Mouse (Mus musculus) hindbrain, embryonic 15.5 days (tissue): ENCODE results near the gene Hist2h4. TPM values are rescaled to one million over a fixed set of nuclear protein-coding genes. Genes with fewer than 3 reads are reported as not detected.
"Not testable (repeated sequence)": the region's sequence is repeated elsewhere in the genome, so short reads cannot be mapped to it uniquely, and the experiment has no call there.

Experiments used
- ATAC-seq: fragments of 200-750 bp; cut with Nextera tagmentation; 2 replicates; pipeline ENCODE4 v1.8.0; 2017; ENCODE audit warnings: low read depth, moderate number of reproducible peaks, moderate TSS enrichment; ENCODE audit not compliant: low FRiP score
- H3K27ac ChIP-seq: fragments of 300-500 bp; sonication (generic); replicated peaks from 2 replicates; pipeline ENCODE4 v1.5.1; 2015; ENCODE audit warnings: mild to moderate bottlenecking, inconsistent platforms
- H3K27me3 ChIP-seq: fragments of 300-500 bp; sonication (generic); 2 replicates; pipeline ENCODE4 v1.6.1; 2015; ENCODE audit warnings: control low read depth, inconsistent platforms
- H3K36me3 ChIP-seq: fragments of 300-500 bp; sonication (generic); 2 replicates; pipeline ENCODE4 v1.6.1; 2015; ENCODE audit warnings: control low read depth, inconsistent platforms
- H3K4me1 ChIP-seq: fragments of 300-500 bp; sonication (generic); replicated peaks from 2 replicates; pipeline ENCODE4 v1.6.1; 2015; ENCODE audit warnings: control low read depth, inconsistent platforms
- H3K4me2 ChIP-seq: fragments of 300-500 bp; sonication (generic); 2 replicates; pipeline ENCODE4 v1.6.1; 2015; ENCODE audit warnings: moderate library complexity, mild to moderate bottlenecking, inconsistent platforms
- H3K4me3 ChIP-seq: fragments of 300-500 bp; sonication (generic); 2 replicates; pipeline ENCODE4 v1.5.1; 2015; ENCODE audit warnings: mild to moderate bottlenecking, inconsistent platforms
- H3K9ac ChIP-seq: fragments of 300-500 bp; sonication (generic); 2 replicates; pipeline ENCODE4 v1.6.1; 2015; ENCODE audit warnings: inconsistent platforms
- H3K9me3 ChIP-seq: fragments of 300-500 bp; sonication (generic); 2 replicates; pipeline ENCODE4 v1.6.1; 2016; ENCODE audit warnings: control low read depth, inconsistent platforms
- WGBS: fragments of 180-500 bp; shearing (Covaris S2); methylation state at CpG from one replicate; pipeline ENCODE4 v1.1.7; 2015; 5-methylcytosine and 5-hydroxymethylcytosine counted together
- polyA plus RNA-seq: library from polyadenylated mRNA; unstranded; fragments of >200 nt; fragmentation: Nextera tagmentation; extraction: Ambion mirVana; gene quantifications from 2 replicates; pipeline ENCODE4 v1.2.1, GENCODE M21; 2015

The Hist2h4 gene
- polyA plus RNA-seq, 1 experiment from 2014 or later = 4.5 TPM

DNA sequence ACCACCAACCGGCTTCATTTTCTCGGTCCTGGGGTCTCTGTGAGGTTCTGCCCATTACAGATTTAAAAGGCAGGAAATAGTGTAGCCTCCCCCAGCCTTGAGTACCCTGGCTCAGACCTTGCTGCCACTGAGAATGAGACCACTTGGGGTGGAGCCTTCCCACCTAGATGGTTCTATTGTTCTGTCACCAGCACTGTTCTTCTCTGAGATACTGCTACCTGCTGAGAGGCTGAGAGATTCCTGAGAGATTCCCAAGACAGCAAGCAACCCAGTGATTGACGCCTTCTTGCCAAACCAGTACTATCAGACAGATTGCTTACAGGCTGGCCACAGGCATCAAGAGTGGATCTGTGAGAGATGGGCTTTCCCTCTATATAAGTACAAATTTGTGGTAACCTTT is 26.1 kb upstream of the Hist2h4 start:
- no peak overlapping the region for H3K4me2 ChIP-seq
- H3K4me3 ChIP-seq = no peak overlapping the region

DNA sequence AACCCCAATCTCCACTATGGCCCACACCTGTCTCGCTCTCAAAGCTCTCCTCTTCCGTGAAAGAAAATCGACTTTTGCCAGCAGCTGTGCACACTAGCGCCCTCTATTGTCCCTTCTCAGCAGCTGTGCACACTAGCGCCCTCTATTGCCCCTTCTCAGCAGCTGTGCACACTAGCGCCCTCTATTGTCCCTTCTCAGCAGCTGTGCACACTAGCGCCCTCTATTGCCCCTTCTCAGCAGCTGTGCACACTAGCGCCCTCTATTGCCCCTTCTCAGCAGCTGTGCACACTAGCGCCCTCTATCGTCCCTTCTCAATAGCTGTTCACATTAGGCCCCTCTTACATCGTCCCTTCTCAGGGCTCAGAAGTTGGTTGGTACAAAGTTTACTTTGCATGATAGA is 24.2 kb upstream of the Hist2h4 start:
- not testable (repeated sequence) for H3K27ac ChIP-seq, H3K9me3 ChIP-seq, H3K4me3 ChIP-seq, H3K9ac ChIP-seq, H3K36me3 ChIP-seq, ATAC-seq, H3K4me1 ChIP-seq, H3K4me2 ChIP-seq
- 89% methylated on average over 11 of the region's 11 CpGs for WGBS
- H3K27me3 ChIP-seq = peaks cover 23% of the 10 kb centered on the region

More for the DNA sequence above, 26.1 kb upstream of the Hist2h4 start:
- Histone ChIP-seq H3K9ac (no peak overlapping the region), H3K36me3 (no peaks in the 10 kb centered on the region), H3K27ac (no peak overlapping the region), H3K9me3 (no peaks in the 10 kb centered on the region), H3K27me3 (peaks cover 8% of the 10 kb centered on the region; the same call in 1 of the 2 replicates), H3K4me1 (no peaks in the 10 kb centered on the region)
- 69% methylated on average over 3 of the region's 3 CpGs for WGBS
- ATAC-seq = no peak

- no peak overlapping the region for H3K4me2 ChIP-seq
- H3K4me3 ChIP-seq = no peak overlapping the region
- H3K4me1 ChIP-seq = no peaks in the 10 kb centered on the region
- ATAC-seq = no peak
- H3K27me3 ChIP-seq = peaks cover 28% of the 10 kb centered on the region
- H3K9ac ChIP-seq = no peak overlapping the region
- H3K9me3 ChIP-seq = no peaks in the 10 kb centered on the region
- WGBS = 23% methylated on average over 4 of the region's 4 CpGs
- H3K36me3 ChIP-seq = no peaks in the 10 kb centered on the region
- H3K27ac ChIP-seq = no peak overlapping the region
Observed at GRCm38 (mm10) chr3:96284457-96284856, 21.3 kb upstream of the Hist2h4 start.

DNA sequence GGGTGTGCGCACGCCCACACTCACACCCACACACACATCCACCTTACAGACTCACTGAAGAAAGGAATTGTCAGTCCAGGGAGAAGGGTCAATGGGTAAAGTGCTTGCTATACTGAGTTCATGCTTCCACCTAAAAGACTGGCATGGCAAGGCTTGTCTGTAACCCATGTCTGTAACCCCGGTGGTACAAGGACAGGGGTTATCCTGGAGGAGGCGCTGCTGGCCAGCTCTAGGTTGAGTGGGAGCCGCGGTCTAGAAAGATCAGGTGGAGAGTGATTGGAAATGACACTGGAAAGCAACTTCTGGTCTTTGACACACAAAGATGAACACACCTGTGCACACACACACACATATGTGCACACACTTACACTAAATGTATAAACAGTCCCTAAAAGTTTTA is 17.5 kb upstream of the Hist2h4 start:
- Histone ChIP-seq H3K36me3 (no peaks in the 10 kb centered on the region), H3K4me2 (no peak overlapping the region), H3K9me3 (no peaks in the 10 kb centered on the region), H3K9ac (no peak overlapping the region), H3K27me3 (peaks cover 25% of the 10 kb centered on the region), H3K4me3 (no peak overlapping the region), H3K4me1 (peaks cover 12% of the 10 kb centered on the region), H3K27ac (no peak overlapping the region)
- ATAC-seq = no peak
- 59% methylated on average over 6 of the region's 6 CpGs for WGBS

DNA sequence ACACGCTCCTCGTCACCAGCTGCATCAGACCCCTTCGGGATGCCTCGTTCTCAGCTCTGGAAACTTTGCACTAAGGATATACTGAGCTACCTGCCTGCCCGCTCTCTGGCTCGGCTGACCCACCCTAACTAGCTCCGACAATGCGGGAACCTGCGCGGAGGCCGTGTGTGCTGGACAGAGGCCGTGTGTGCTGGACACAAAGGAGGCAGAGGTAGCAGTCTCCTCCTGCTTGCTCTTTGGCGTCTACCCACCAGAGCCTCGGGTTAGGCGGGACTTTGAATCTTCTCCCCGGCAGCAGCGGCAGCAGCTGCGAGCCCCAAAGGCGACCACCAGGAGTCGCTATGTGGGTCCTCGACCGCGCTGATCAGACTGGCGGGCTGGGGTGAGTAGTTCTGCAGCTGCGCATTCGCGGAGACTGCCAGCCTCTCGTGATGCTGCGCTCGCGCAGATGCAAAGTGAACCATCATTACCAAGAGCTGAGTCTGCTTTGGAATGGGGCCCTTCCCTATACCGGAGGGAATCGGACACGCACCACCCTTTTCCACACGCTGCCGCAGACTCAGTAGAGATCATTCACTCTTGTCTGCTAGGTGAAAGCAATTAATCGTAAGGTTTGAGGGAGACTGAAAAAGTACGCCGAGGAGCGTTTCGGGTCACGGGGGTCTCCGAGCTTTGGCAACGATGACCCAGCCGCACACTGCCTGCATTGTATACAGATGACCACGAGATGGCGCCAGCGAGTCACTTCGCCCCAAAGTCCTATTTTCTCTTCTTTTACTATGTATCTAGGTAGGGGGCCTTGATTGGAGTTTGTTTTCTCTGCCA is 14.9 kb upstream of the Hist2h4 start:
- H3K27me3 ChIP-seq = peaks cover 8% of the 10 kb centered on the region
- no peaks in the 10 kb centered on the region for H3K9me3 ChIP-seq
- H3K4me3 ChIP-seq = peak overlapping the region; percentile 64
- H3K36me3 ChIP-seq = no peaks in the 10 kb centered on the region
- WGBS = under 1% methylated on average over 49 of the region's 49 CpGs
- H3K4me1 ChIP-seq = peaks cover 12% of the 10 kb centered on the region
- H3K9ac ChIP-seq = peak overlapping the region; percentile 66
- peak; percentile 98 for ATAC-seq
- peak overlapping the region; percentile 94 for H3K27ac ChIP-seq
- peak overlapping the region; percentile 90 for H3K4me2 ChIP-seq

DNA sequence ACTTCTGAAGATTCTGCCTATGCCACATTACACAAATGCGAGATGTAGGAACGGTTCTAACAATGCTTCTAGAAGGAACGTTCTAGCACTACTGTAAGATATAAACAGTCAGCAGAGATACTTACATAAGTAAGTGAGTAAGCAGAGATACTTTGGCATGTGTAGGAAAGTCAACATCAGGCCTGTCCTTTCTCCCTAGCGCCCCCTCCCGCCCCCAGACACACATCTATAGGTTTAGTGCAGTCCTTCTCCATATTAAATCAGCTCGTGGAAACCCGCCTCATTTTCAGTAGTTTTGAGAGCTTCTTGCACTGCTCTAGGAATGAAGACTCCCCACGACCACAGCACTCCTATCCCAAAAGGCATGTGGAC is 14.3 kb upstream of the Hist2h4 start:
- ATAC-seq = no peak; the same call in 1 of the 2 replicates

DNA sequence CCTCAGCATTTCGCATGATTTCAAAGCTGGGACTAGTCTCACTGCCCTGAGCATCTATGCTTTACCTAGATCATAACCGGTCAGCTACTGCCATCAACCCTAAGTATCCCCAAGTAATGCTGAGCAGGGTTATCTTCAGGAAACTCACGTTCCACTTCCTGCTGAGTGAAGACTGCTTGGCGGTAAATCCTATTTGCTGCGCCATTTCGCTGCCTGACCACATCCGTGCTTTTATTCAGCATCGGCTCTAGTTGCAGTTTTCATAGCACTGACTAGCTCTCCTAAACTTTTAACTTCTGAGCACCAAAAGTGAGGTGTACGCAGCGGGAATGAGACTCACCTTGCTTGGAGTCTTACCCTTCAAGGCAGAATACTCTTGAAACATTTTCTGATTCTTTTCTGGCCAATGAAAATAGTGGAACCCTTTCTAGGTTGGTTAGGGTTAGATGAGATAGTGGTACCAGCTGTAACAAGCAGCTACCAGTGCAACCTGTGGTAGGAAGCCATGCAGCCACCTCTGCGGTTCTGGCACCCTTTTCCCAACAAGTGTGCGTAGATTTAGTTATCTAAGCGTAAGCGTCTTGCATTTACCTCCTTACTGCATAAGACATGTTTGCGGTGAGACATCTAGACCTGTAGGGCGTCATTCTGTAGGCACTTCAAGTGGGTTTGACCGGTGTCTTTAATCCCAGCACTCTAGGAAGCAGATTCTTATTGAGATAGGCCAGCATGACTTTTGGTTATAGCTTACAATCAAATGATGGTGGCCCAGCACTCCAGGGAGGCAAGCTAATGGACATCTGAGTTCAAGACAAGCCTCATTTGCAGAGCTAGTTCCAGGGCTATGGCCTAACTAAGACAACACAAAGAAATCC is 10.7 kb upstream of the Hist2h4 start:
- 93% methylated on average over 17 of the region's 17 CpGs for WGBS
- Histone ChIP-seq H3K27me3 (no peaks in the 10 kb centered on the region), H3K9ac (no peak overlapping the region)

More for the DNA sequence above, 14.3 kb upstream of the Hist2h4 start:
- H3K4me1 ChIP-seq = peaks cover 12% of the 10 kb centered on the region
- 0 out of 2 replicates have a peak, but pooled peaks cover 5% of the 10 kb centered on the region for H3K27me3 ChIP-seq
- no peaks in the 10 kb centered on the region for H3K9me3 ChIP-seq
- WGBS = 14% methylated on average over 8 of the region's 8 CpGs
- H3K27ac ChIP-seq = peak overlapping the region; percentile 94
- peak overlapping the region; percentile 90 for H3K4me2 ChIP-seq
- peak overlapping the region; percentile 42; the same call in 1 of the 2 replicates for H3K9ac ChIP-seq
- H3K4me3 ChIP-seq = peak overlapping the region; percentile 64
- no peaks in the 10 kb centered on the region for H3K36me3 ChIP-seq

GRCm38 (mm10) chr3:96269511-96270474 is 6.7 kb upstream of the Hist2h4 start, which contains the start of gene Hist2h2bb:
TSS of gene Hist2h2bb (plus strand) at chr3:96269752.
- Histone ChIP-seq H3K4me1 (peaks cover 18% of the 10 kb centered on the region), H3K4me2 (peak within 1 kb of the TSS; percentile 75), H3K9me3 (no peaks in the 10 kb centered on the region), H3K36me3 (no peaks in the 10 kb centered on the region), H3K27me3 (no peaks in the 10 kb centered on the region), H3K9ac (peak within 1 kb of the TSS; percentile 67), H3K4me3 (peak within 1 kb of the TSS; percentile 45), H3K27ac (peak within 1 kb of the TSS; percentile 96)
- ATAC-seq = peak; percentile 97
- under 1% methylated on average over 45 of the region's 45 CpGs for WGBS

More for the DNA sequence above, 10.7 kb upstream of the Hist2h4 start:
- H3K4me3 ChIP-seq = no peak overlapping the region
- no peaks in the 10 kb centered on the region for H3K9me3 ChIP-seq
- H3K4me1 ChIP-seq = peaks cover 20% of the 10 kb centered on the region
- H3K36me3 ChIP-seq = no peaks in the 10 kb centered on the region
- ATAC-seq = no peak
- H3K27ac ChIP-seq = no peak overlapping the region
- H3K4me2 ChIP-seq = no peak overlapping the region

GRCm38 (mm10) chr3:96268776-96269378 is 5.8 kb upstream of the Hist2h4 start:
- Histone ChIP-seq H3K4me3 (peak overlapping the region; percentile 45), H3K4me2 (peak overlapping the region; percentile 75), H3K27ac (peak overlapping the region; percentile 96), H3K4me1 (peaks cover 23% of the 10 kb centered on the region), H3K9ac (peak overlapping the region; percentile 45)
- H3K9me3 ChIP-seq, ATAC-seq, H3K27me3 ChIP-seq, H3K36me3 ChIP-seq: not testable (repeated sequence)
- 0% methylated on average over 12 of the region's 44 CpGs for WGBS

GRCm38 (mm10) chr3:96268051-96268775 is 5.1 kb upstream of the Hist2h4 start, which contains the start of gene Hist2h3b:
TSS of gene Hist2h3b (plus strand) at chr3:96268654.
- H3K9me3 ChIP-seq = no peaks in the 10 kb centered on the region
- WGBS = 22% methylated on average over 30 of the region's 30 CpGs

More at GRCm38 (mm10) chr3:96268051-96268775, 5.1 kb upstream of the Hist2h4 start, which contains the start of gene Hist2h3b:
- Histone ChIP-seq H3K36me3 (no peaks in the 10 kb centered on the region), H3K4me3 (peak within 1 kb of the TSS; percentile 45), H3K9ac (peak within 1 kb of the TSS; percentile 45), H3K4me1 (peaks cover 27% of the 10 kb centered on the region), H3K4me2 (peak within 1 kb of the TSS; percentile 75), H3K27me3 (no peaks in the 10 kb centered on the region), H3K27ac (peak within 1 kb of the TSS; percentile 96)
- ATAC-seq = peak; percentile 71
